Mouse (Mus musculus) spleen, adult 12 weeks (tissue): ENCODE measurements around the gene Arid5b.

Experiments
- DNase-seq: peaks from one replicate; pipeline ENCODE4 v3.0.0; 2022; ENCODE audit warnings: low spot score

The Arid5b gene

DNA sequence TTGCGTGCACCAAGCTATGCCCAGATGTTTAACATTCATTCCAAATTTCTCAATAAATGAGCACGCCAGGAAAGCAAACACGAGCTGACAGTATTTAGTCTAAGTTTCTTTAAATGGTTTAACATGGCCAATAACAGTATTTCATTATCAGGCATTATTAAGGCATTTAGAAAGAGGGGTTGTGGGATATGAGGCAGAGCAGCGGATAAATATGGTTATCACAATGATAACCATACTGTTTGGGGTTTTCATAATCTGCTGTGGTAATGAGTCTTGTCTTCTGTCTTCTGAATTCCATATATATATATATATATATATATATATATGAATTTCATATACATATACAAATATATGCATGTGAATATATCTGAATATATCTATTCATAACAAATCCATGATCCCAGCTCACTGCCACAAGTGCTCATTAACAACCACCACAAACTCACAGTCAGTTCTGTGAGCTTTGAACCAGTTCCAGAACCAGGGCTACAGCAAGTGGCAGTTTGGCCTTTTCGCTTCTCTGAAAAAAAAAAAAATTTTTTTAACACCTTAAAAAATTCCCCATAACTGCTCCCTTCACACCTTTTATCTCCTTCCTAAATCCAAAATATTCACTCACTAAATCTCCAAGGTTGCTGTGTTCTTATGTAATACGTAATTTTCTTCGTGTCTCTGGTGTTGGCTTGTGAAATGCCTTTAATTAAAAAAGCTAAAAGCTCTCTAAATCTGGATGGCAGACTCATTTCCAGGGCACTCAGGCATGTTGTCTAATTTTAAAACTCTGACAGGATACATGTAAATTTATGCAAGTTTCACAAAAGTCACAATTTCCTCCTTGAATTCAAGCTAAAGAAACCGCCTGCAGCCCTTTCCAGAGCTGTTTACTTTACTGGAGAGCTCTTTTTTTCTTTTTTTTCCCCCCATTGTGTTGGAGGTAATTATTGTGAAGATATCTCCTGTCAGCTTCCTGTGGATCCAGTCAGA is 113.5 kb downstream of the Arid5b start:
- no peak for DNase-seq

DNA sequence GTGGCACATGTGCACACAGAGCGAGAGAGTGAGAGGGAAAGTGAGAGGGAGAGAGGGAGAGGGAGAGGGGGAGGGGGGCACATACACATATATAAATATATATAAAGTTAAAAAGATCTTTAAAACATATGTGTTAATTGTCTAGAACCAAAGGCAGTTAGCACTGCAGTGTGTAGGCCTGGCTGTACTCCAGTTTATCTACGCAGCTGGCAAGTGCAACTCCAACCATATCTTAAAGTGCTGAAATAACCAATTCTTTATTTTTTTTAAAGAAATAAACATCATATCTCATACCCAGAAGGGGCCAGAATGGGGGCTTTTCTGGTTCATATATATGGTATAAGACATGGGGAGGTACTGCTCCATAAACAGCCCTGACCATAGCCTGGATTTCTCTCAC is 114.4 kb downstream of the Arid5b start:
- DNase-seq = no peak

DNA sequence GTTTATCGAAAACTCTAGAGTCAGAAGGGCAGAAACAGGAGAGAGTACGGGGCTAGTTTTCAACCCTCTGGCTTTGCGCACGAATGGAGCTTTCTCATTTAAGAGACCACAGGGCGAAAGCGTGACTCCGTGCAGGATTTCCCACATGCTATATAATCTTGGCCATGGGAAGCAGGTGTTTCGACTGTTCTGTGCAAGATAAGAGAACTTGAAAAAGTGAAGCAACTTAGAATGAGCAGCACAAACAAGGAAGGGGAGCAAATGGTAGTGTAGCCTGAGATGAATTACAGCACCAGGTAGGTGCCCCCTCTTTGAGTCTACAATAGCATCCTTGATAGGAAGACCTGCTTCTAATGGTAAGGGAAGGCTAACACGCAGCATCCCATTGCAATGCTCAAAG is 118.8 kb downstream of the Arid5b start:
- no peak for DNase-seq

DNA sequence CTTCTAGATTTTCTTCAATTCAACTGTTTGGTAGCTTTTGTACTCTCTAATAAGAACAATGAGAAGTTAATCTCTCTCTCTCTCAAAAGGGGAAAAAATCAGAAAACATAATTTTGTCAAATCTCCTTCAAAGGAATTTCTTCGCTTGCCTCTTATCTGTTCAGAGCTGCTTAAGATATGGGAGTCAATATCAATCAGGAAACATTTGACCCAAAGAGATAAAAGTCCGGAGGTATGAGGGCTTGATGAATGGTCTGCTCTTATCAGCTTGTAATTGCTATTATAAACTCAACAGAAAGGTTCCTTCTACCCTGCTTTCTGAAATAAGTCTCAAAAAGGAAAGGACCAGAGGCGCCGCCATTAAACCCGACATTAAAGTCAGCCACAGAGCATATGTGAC is 120.0 kb downstream of the Arid5b start:
- DNase-seq = no peak

DNA sequence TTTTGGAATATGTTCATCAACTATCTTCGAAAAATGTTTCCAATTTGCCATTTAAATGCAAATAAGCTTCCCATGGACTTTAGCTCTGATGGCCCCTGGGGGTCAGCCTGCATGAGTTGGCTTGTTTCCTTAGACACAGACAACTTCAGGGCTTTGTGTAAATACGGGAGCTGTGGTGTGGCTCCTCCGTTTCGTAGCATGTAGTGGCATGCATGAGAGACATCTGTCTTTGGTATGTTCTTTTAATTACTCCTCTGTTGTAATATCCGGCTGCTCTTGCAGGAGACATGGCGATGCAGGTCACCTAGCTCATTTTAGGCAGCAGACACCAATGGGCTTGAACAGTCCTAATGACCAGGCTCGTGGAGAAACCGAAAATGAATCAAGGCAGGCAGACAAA is 121.0 kb downstream of the Arid5b start:
- DNase-seq = no peak

DNA sequence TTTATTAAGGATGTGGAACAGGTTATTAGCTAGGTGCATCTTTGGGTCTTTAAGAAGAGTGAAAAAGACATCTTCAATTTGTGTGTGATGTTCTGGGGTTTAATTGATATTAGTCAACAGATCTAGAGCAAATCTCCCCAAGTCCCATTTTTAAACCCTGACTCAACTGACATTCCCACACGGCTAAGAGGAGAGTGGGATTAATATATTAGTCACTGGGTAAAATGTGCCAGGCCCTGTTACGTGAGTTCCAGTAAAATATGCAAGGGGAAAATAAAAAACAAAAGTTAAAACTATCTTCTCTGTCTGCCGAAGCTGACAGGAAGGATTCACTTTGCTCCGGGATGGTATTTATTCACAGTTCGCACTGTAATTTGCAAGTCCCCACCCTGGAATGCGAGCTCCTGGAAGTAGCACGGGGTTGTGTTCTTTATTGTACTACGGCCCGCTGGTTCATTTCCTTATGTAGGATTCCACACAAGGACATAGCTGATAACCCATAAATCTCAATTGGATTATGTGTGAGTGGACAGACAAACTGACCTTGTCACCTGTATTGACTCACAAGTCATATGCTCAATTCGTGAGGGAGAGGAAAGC is 121.8 kb downstream of the Arid5b start:
- no peak for DNase-seq

DNA sequence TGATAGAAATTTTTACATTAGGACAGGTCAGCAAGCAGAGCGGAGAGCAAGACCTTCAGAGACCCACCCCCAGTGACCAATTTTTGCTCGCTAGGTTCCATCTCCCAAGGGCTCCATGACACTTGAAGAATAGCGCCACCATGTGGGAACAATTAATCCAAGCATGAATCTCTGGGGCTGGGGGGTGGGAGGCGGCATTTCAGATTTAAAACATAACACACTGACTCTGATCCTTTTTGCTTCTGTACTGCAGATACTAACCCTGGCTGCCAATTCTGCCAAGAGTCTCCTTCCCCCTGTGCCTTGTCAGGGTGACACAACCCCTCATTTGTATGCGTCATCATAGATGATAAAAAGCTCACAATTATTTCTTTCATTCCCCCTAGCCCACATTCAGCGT is 122.4 kb downstream of the Arid5b start:
- DNase-seq = no peak

DNA sequence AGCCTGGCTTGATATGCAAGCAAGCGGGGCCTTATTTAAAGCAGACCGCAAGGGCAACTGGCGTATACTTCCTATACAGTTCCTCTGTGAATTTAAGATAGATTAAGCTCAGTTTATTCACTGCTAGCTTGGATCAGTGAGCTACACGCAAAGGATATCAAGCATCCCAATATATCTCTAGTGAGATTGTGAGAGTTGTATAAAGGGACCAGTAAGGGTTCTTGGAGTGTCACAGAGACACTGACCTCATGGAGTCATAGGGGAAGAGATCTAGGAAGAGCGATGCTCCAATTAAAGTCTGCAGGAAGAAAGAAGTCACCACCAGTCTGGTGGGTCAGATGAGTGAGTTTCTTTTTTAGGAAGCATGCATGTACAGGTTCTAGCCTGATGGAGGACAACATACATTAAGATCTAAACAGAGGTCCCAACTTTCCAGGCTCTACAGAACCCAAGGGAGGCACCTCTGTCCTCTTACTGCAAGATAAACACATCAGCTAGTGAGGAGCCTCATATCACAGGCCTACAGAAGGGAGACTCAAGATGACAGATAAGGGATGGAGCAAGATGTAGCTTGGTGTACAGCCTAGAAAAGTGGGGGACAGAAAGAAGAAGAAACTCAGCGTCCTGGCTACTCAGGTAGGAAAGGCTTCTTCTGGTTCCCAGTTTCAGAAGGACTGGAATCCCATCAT is 123.0 kb downstream of the Arid5b start:
- DNase-seq = peak; percentile 32

DNA sequence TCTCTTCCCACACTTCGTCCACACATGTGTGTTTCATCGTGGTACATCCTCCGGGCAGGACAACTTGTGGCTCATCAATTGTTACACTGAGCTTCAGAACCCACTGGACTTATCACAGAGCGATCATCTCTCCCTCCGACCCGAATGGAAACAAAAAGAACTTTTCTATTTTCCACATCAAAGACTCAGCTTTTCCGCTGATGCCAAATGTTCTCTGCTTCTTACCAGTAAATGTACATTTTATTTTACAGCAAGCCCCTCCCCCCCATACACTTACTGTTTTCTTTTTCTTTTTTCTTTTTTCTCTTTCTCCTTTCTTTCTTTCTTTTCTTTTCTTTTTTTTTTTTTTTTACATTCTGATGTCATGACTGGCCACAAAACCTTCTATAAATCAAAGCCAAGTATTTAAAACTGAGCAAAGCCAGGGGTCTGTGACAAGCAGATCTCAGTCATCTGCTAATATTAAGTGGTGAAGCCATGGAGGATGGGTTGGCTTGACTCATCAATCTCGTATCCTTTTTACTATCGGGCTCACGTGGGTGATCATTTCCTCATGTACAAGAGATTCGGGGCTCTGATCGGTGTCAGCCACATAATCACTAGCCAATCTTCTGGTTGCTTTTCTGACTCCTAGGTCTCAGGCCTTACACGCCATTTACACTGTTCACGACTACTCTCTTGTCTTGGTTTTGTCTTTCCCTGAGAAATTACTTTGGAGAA is 124.3 kb downstream of the Arid5b start:
- DNase-seq = no peak

DNA sequence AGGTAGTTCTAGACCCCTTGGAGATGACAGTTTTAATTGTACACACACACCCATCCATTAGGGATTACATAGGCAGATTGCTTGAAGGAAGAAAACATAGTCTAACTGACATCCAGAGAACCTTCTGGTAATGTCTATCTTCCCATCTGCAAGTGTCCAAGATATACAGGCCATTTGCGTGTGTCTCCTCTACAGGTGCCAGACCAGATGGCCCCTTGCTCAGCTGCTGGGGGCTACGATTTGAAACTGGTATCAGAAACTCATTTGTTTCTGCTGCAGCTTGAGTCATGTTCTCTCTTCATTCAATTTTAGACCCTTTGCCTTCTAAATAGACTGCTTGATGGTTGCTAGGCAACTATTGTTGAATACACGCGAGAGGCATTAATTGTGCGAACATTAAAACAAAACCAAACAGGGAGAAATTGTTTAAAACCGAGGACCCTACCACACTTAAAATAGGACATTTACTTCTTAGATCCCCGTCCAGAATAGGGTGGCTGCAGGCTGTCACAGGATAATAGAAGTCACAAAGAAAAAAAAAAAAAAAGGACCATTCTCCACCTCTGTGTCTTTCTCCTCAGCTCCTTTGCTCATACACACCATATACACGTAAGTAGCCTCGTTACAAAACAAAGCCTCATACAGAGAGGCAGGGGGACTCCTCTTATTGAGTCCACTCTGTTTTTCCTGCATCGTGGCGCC is 125.0 kb downstream of the Arid5b start:
- no peak for DNase-seq

DNA sequence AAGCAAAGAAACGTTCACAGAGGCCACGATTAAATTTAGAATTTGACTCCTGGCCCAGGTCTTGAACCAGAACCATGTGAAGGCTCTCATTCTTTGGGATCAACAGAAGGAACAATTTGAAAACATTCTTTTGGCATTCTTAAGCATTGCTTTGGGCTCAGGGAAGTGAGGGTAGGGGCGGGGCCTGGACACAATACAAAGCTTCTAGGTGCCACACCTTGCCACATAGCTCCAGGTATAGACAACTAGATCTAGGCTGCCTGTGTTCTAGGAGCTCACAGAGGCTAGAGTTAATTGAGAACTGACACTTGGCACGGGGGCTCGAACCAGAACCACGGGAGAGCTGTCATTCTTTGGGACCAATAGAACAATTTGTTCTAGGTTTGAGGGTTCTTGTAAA is 130.0 kb downstream of the Arid5b start:
- no peak for DNase-seq

DNA sequence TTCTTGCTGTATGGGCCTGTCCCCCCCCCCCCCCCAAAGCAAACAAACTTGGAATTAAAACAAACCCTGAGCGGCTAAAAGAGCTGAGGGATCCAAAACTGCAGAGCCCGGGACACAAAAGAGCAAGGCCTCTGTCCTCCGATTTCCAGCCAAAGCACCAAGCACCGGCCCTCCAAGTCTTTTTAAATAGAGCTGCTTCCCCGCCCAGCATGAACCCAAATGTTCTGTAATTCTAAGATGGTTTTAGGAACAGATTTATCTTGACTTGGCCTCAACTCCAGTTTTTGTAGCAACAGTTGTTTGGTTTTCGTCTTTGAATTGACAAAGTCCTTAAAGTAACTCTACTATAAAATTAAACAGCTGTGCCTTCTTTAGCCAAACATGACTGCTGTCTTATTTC is 130.8 kb downstream of the Arid5b start:
- DNase-seq = no peak

DNA sequence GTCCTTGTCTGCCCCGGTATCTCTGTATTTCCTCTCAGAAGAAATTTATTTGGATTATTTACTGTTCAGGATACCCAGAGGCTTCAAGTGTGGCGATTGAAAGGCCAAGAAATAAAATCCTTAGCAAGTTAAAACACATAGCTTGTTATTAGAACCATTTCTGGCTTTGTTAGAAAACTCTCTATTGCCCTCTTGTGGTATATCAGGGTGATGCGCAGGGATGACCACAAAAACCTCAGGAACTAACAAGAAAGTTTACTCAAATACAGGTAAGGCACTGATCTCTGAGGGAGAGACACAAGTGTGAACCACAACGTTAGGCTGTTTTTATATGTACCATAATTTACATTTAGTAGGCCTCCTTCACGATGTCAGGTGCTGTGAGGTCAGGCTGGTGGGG is 131.7 kb downstream of the Arid5b start:
- peak; percentile 50 for DNase-seq

DNA sequence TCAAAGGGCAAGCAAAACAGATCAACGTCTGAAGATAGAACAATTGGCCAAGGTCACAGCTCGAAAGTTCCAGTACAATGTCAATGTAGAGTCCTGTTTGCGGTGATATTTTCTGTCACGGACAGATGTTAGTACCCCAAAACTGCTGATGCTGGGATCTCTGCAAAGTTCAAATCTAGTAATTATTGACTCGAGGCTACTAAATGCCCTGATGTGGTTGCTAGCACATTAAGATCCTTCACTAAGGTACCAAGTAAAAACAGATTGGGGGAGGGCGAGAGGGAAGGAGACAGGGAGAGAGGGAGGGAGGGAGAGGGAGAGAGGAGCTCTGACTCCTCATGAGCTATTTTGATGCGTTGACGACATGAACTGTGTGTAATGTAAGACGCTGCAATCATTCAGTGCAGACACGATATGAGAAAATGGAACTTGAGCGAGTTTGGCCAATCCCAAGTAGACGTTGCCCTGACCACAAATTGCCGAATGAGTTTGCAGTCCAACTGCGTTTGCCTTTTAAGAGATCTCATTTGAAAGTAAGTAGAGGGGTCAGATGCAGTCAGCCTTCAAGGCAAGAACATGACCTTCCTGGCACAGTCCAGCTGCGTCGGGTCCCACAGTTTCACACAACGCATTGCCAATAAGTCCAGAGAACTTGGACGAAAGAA is 133.1 kb downstream of the Arid5b start:
- DNase-seq = no peak

DNA sequence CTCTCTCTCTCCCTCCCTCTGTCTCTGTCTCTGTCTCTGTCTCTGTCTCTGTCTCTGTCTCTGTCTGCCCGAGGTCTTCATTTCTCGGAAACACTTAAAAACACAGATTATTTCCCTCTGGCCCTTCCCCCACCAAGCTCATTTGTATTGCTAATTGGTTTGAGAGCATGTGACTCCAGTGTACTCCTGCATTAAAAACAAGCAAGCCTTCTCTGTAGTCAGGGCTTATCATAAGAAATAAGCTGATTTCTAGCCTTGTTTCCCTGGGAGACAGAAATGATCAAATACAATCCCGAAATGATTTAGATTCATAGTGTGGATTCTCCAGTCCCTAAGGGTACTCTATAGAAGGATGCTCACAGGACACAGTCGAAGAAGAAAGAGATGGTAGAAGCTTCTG is 136.0 kb downstream of the Arid5b start:
- no peak for DNase-seq

DNA sequence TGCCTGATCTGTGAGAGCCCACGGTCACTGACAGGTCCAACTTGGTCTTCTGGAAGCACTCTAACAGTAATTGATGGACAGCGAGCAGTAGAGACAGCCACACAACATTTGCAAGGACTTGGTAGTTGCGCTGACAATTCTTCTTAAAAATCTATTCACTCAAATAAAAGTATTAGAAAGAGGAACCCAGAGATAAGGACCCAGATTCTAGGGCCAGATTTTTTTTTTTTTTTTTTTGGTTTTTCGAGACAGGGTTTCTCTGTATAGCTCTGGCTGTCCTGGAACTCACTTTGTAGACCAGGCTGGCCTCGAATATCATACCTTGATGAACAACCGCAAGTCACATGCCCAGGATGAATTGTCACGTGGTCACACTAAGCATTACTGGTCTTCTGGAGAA is 137.0 kb downstream of the Arid5b start:
- no peak for DNase-seq

DNA sequence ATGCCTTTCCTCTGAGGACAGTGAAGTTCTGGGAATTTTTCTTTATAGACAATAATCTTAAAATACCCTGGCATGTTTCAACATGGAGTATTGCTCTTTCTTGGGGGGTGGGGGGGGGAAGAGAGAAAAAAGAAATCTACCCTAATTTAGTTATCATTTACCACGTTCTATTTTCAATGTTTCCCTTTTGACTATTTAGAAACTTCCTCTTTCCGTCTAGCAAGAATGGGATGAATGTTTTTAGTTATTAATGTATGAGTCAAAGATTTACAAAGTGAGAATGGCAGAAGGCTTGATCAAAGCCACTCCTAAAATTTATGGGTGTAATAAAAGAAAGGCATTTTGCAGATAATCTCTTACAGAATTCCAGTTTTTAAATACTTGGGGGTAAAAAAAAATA is 137.7 kb downstream of the Arid5b start:
- DNase-seq = no peak

DNA sequence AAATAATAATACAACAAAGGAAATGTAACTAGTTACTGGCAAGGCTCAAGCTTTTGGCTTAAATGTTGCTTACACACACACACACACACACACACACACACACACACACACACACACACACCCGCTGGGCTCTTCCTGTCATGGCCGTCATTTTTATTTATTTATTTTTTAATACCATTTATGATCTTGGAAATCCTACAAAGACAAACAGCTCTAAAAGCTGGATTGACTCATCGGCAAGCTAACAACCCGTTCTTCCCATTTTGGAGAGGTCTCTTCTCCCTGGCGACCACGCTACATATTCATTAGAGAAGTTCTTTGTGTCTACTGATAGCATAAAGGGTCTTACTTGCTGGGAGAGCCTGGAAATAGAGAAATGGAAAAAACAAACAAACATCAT is 138.2 kb downstream of the Arid5b start:
- DNase-seq = no peak

DNA sequence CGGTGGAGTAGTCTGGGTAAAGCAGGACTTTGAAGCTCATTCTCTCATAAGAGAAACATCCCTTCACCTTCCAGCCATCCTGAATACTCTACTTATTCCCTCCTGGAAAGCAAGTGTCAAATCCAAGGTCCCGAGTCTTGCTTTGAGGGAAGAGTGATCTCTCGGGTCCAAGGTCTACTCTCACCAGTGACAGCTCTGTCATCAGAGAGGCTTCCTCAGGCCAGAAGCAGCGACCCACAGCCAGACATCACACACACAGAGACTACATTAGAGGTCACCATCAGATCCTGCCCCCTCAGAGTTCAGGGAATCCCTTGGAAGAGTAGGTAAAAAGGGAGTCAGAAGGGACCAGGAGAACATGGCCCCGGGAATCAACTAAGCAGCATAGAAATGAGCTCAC is 140.4 kb downstream of the Arid5b start:
- DNase-seq = no peak

DNA sequence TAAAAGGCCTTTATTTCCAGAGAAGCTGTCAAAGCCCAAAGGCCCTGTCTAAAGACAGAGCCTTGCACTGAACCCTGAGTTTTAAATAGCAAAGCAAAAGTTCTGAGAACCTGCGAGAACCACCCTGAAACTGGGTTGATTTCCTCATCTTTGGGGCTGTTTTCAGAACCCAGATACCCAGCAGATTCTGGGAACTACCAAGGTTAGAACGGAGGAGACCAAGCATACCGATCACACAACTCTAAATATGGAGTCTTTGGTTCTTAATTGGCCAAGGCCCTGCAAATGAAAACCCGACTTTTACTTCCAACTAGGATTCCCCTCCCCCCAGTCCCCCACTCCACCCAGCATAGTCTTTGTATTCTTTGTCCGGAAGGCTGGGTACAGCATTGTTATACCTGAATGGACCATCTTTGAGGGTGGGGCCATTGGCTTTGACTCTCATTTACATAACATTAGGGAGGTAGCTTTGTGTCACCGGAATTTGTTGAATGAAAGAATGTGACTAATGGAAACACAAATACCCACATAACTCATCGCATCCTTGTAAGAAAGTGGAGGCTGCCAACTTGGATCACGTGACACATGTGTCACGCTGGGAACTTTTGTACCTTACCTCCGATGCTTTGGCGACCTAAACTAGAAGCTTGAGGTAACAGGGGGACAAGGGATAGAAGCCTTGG is 141.2 kb downstream of the Arid5b start:
- DNase-seq = no peak
